Mouse (Mus musculus) hindbrain, embryonic 10.5 days (tissue): ENCODE data around the gene Zfp398. TPM values are rescaled to one million over a fixed set of nuclear protein-coding genes. Genes with fewer than 3 reads are reported as not detected.
"Not testable (repeated sequence)": the region's sequence is repeated elsewhere in the genome, so short reads cannot be mapped to it uniquely, and the experiment has no call there.

ENCODE experiments used
- DNase-seq: peaks from one replicate; pipeline ENCODE4 v3.0.0-alpha.2; 2017; ENCODE audit warnings: low spot score
- H3K27ac ChIP-seq: fragments of 300-500 bp; sonication (generic); 2 replicates; pipeline ENCODE4 v1.5.1; 2016; ENCODE audit warnings: mild to moderate bottlenecking, moderate library complexity
- H3K27me3 ChIP-seq: fragments of 300-500 bp; sonication (generic); 2 replicates; pipeline ENCODE4 v1.6.1; 2016; ENCODE audit warnings: mild to moderate bottlenecking; ENCODE audit not compliant: poor library complexity, insufficient read depth, severe bottlenecking
- H3K36me3 ChIP-seq: fragments of 300-500 bp; sonication (generic); 2 replicates; pipeline ENCODE4 v1.6.1; 2016; ENCODE audit warnings: mild to moderate bottlenecking, moderate library complexity
- H3K4me1 ChIP-seq: fragments of 300-500 bp; sonication (generic); replicated peaks from 2 replicates; pipeline ENCODE4 v1.6.1; 2016; ENCODE audit warnings: mild to moderate bottlenecking
- H3K4me3 ChIP-seq: fragments of 300-500 bp; sonication (generic); 2 replicates; pipeline ENCODE4 v1.5.1; 2016; ENCODE audit warnings: mild to moderate bottlenecking, moderate library complexity
- H3K9me3 ChIP-seq: fragments of 300-500 bp; sonication (generic); 2 replicates; pipeline ENCODE4 v1.6.1; 2016; ENCODE audit warnings: mild to moderate bottlenecking, moderate library complexity
- WGBS: fragments of 180-500 bp; shearing (Covaris S2); methylation state at CpG from one replicate; pipeline ENCODE4 v1.1.7; 2016; 5-methylcytosine and 5-hydroxymethylcytosine counted together
- polyA plus RNA-seq: library from polyadenylated mRNA; unstranded; fragments of >200 nt; fragmentation: Nextera tagmentation; extraction: Ambion mirVana; gene quantifications from 2 replicates; pipeline ENCODE4 v1.2.1, GENCODE M21; 2016

Gene Zfp398
- polyA plus RNA-seq, 1 experiment from 2014 or later: 9.7 TPM

DNA sequence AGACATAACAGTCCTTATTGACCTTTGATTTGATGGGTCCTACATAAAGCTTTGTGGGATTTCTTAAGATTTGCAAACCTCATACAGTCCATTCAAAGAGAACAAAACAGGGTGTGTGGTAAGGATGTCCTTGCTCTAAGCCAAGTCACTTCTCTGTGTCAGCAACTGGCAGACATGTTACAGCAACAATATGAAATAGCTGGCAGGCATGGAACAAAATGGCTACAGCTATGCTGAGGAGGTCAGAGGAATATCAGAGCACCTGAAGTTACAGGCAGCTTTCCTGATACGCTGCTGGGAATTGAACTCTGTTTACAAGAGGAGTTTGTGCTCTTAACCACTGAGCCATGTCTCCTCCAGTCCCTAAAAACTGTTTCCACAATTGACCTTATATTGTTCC lies 3.2 kb upstream of the Zfp398 start:
- Histone ChIP-seq H3K27me3 (no peaks in the 10 kb centered on the region), H3K4me1 (peaks cover 36% of the 10 kb centered on the region), H3K27ac (no peak overlapping the region), H3K4me3 (no peak overlapping the region), H3K9me3 (no peaks in the 10 kb centered on the region), H3K36me3 (no peaks in the 10 kb centered on the region)
- WGBS: 88% methylated on average over 1 of the region's 1 CpGs
- DNase-seq: no peak

DNA sequence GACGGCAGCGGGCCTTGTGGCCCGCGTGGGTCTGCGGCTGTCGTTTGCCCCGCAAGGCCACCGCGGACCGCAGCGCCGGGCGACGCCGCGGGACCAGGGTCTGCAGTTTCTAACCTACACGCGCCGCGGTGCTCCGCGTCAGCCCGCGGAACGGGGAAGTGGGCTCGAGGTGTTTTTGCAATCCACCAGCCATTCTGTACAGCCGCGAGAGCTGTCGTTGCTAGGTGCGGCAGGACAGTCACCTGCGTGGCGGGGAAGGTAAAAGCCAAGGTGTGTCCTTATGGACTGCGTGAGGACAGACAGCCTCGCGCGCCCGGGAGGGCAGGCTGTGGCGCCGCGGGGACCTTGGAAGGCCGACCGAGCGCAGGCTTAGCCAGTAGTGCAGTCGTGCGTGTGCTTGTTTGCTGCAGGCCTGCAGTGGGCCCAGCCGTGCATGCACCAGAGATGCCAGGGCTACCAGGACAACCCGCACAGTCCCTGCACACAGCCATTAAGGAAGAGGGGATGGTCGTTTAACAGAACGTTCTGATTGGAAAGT lies 592 bp downstream of the Zfp398 start:
- Histone ChIP-seq H3K4me1 (peaks cover 19% of the 10 kb centered on the region), H3K27ac (peak overlapping the region; percentile 94), H3K9me3 (no peaks in the 10 kb centered on the region), H3K36me3 (peaks cover 5% of the 10 kb centered on the region; the same call in 1 of the 2 replicates), H3K4me3 (peak overlapping the region; percentile 95), H3K27me3 (no peaks in the 10 kb centered on the region)
- DNase-seq: peak; percentile 69
- under 1% methylated on average over 49 of the region's 49 CpGs for WGBS

DNA sequence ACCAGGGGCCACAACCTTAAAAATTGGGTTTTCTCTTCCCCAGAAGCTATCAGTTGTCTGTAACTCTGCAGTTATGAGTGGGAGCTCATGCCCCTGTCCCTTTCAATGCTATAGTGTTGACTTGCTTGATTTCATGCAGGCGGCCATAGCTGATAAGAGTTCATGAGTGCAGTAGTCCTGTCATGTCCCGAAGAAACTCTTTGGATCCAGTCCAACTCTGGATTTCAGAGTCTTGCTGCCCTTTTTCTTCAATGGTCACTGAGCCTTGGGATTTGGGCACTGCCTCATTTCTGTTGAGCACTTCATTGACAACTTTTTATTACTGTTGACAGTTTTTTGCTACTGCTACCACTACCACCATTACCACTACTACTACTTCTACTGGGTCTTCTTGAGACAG lies 2.2 kb downstream of the Zfp398 start:
- 90% methylated on average over 2 of the region's 2 CpGs for WGBS
- Histone ChIP-seq H3K36me3 (peaks cover 8% of the 10 kb centered on the region), H3K27ac (no peak overlapping the region), H3K9me3 (no peaks in the 10 kb centered on the region), H3K27me3 (no peaks in the 10 kb centered on the region), H3K4me1 (peaks cover 19% of the 10 kb centered on the region), H3K4me3 (no peak overlapping the region)
- no peak for DNase-seq

GRCm38 (mm10) chr6:47841077-47841476 lies 5.6 kb downstream of the Zfp398 start:
- no peak overlapping the region for H3K27ac ChIP-seq
- H3K4me3 ChIP-seq: no peak overlapping the region
- peaks cover 11% of the 10 kb centered on the region for H3K4me1 ChIP-seq
- H3K27me3 ChIP-seq: no peaks in the 10 kb centered on the region
- H3K36me3 ChIP-seq: peaks cover 18% of the 10 kb centered on the region
- DNase-seq: no peak
- H3K9me3 ChIP-seq: no peaks in the 10 kb centered on the region
- WGBS: 93% methylated on average over 1 of the region's 1 CpGs

DNA sequence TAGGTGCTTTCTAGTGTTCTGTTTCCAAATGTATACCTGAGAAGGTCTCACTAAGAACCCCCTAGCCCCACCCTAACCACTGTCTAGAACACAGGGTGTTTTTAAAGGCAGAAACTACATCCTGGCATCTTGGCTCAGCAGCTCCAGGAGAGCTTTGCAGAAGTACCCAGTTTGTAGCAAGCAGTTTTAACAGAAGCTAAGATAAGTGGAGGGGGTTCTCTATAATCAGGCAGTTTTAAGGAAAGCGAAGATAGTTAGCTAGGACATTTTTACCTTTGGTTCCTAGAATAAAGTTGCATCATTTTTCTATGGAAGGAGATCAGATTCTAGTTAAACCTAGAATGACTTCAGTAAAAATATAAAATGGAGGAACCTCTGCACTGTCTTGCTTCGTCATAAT lies 6.4 kb downstream of the Zfp398 start:
- H3K27ac ChIP-seq: no peak overlapping the region
- no peaks in the 10 kb centered on the region for H3K9me3 ChIP-seq
- peaks cover 4% of the 10 kb centered on the region for H3K4me1 ChIP-seq
- 90% methylated on average over 2 of the region's 2 CpGs for WGBS
- peaks cover 23% of the 10 kb centered on the region for H3K36me3 ChIP-seq
- H3K27me3 ChIP-seq: no peaks in the 10 kb centered on the region
- DNase-seq: no peak
- no peak overlapping the region for H3K4me3 ChIP-seq

GRCm38 (mm10) chr6:47842337-47842736 lies 6.9 kb downstream of the Zfp398 start:
- Histone ChIP-seq H3K27me3 (no peaks in the 10 kb centered on the region), H3K27ac (no peak overlapping the region), H3K9me3 (no peaks in the 10 kb centered on the region), H3K4me3 (no peak overlapping the region), H3K4me1 (no peaks in the 10 kb centered on the region), H3K36me3 (peaks cover 25% of the 10 kb centered on the region)
- WGBS: 94% methylated on average over 1 of the region's 1 CpGs
- no peak for DNase-seq

DNA sequence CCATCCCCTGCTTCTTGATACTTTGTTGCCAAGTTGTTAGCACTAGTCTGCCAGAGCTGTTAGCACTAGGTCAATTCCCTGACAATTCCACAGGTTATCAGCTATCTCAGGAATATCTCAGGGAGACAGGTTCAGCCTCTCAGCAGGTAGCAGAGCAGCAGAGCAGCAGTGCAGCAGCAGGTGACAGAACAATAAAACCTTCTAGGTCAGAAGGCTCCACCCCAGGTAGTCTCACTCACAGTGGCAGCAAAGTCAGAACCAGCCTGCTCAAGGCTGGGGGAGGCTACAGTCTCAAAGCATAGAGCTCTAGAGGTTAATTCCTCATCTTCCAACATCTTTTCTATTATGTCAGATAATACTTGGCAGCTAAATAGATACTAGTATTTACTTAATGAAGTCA lies 10.3 kb downstream of the Zfp398 start:
- Histone ChIP-seq H3K27ac (no peak overlapping the region), H3K4me3 (no peak overlapping the region), H3K9me3 (no peaks in the 10 kb centered on the region), H3K4me1 (no peaks in the 10 kb centered on the region), H3K27me3 (no peaks in the 10 kb centered on the region), H3K36me3 (peaks cover 20% of the 10 kb centered on the region)
- no peak for DNase-seq

DNA sequence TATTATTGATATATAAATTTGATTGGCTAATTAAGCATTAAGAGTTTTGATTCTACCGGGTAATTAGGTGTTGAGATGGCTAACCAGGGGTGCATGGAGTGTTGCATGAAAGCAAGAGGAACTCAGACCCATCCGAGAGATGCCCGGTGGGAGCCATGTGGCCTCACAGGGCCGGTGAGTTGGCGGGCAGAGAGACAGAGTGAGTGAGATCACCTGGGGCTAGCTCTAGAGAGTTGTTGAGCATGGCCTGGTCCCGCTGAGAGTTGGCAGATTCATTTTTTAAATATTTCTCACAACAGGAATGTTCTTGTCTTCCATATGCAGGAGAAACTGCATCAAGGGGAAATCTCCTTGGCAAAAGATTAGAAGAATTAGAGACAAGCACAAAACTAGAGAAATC lies 21.8 kb downstream of the Zfp398 start:
- no peak overlapping the region for H3K27ac ChIP-seq
- no peaks in the 10 kb centered on the region for H3K27me3 ChIP-seq
- no peaks in the 10 kb centered on the region; the same call in 1 of the 2 replicates for H3K9me3 ChIP-seq
- peaks cover 42% of the 10 kb centered on the region for H3K36me3 ChIP-seq
- DNase-seq: no peak
- no peak overlapping the region for H3K4me3 ChIP-seq
- WGBS: 95% methylated on average over 6 of the region's 6 CpGs
- H3K4me1 ChIP-seq: no peaks in the 10 kb centered on the region

- not testable (repeated sequence) for H3K27ac ChIP-seq, H3K9me3 ChIP-seq, H3K4me1 ChIP-seq, H3K27me3 ChIP-seq, H3K4me3 ChIP-seq, DNase-seq
- WGBS: 90% methylated on average over 3 of the region's 3 CpGs
- peaks cover 46% of the 10 kb centered on the region for H3K36me3 ChIP-seq
These were observed 22.3 kb downstream of the Zfp398 start for GRCm38 (mm10) chr6:47857729-47858128.

- Histone ChIP-seq H3K36me3 (peaks cover 20% of the 10 kb centered on the region), H3K27ac (no peak overlapping the region), H3K4me3 (no peak overlapping the region), H3K9me3 (no peaks in the 10 kb centered on the region), H3K27me3 (no peaks in the 10 kb centered on the region), H3K4me1 (no peaks in the 10 kb centered on the region)
- DNase-seq: no peak
- WGBS: 88% methylated on average over 5 of the region's 5 CpGs
These were observed 36.8 kb downstream of the Zfp398 start for GRCm38 (mm10) chr6:47872266-47872665.

DNA sequence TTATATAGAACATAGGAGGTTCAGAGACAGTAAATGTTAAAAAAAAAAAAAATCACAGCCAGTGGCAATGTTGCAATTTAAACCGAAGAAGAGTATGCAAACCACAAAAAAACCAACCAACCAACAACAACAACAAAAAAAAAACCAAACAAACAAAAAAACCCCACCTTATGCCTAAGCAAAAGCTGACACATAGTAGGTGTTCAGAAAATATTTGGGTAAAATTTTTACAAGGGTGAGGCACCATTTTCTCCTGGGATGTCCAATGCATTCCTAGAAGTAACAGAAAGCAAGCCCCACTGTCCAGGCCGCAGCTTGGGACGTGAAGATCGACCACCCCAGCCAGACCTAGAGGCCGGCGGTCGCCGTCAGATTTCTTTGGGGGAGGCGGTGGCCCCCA lies 41.6 kb downstream of the Zfp398 start, which contains the start of gene Zfp282:
Zfp282 (plus strand) TSS at position 147 of the 400 bp plus-strand sequence.
- no peak for DNase-seq
- H3K27ac ChIP-seq: peak within 1 kb of the TSS; percentile 96
- H3K9me3 ChIP-seq: no peaks in the 10 kb centered on the region
- H3K4me3 ChIP-seq: peak within 1 kb of the TSS; percentile 88
- WGBS: 5% methylated on average over 9 of the region's 9 CpGs
- H3K27me3 ChIP-seq: no peaks in the 10 kb centered on the region
- H3K4me1 ChIP-seq: peaks cover 22% of the 10 kb centered on the region
- H3K36me3 ChIP-seq: peaks cover 29% of the 10 kb centered on the region

GRCm38 (mm10) chr6:47877461-47878132 lies 42.1 kb downstream of the Zfp398 start:
- under 1% methylated on average over 71 of the region's 71 CpGs for WGBS
- Histone ChIP-seq H3K9me3 (no peaks in the 10 kb centered on the region), H3K4me1 (peaks cover 22% of the 10 kb centered on the region), H3K36me3 (peaks cover 34% of the 10 kb centered on the region), H3K4me3 (peak overlapping the region; percentile 88), H3K27ac (peak overlapping the region; percentile 96), H3K27me3 (no peaks in the 10 kb centered on the region)
- peak; percentile 93 for DNase-seq

GRCm38 (mm10) chr6:47878133-47878514 lies 42.7 kb downstream of the Zfp398 start:
- Histone ChIP-seq H3K9me3 (no peaks in the 10 kb centered on the region), H3K4me1 (peaks cover 22% of the 10 kb centered on the region), H3K36me3 (peaks cover 39% of the 10 kb centered on the region), H3K27ac (peak overlapping the region; percentile 96), H3K4me3 (peak overlapping the region; percentile 88), H3K27me3 (no peaks in the 10 kb centered on the region)
- DNase-seq: no peak
- 2% methylated on average over 11 of the region's 11 CpGs for WGBS
